Mouse (Mus musculus): Measurements from ENCODE around the gene Foxo1.

DNA sequence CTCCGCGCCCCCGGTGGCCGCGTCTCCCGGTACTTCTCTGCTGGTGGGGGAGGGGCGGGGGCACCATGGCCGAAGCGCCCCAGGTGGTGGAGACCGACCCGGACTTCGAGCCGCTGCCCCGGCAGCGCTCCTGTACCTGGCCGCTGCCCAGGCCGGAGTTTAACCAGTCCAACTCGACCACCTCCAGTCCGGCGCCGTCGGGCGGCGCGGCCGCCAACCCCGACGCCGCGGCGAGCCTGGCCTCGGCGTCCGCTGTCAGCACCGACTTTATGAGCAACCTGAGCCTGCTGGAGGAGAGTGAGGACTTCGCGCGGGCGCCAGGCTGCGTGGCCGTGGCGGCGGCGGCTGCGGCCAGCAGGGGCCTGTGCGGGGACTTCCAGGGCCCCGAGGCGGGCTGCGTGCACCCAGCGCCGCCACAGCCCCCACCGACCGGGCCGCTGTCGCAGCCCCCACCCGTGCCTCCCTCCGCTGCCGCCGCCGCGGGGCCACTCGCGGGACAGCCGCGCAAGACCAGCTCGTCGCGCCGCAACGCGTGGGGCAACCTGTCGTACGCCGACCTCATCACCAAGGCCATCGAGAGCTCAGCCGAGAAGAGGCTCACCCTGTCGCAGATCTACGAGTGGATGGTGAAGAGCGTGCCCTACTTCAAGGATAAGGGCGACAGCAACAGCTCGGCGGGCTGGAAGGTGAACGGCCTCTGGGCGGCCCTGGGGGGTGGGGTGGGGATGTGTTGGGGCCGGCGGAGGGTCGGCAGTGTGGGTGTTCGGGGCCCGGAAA is 789 bp downstream of the Foxo1 start:
- TF ChIP-seq POLR2A (IDR thresholded peaks at IDR 0.05; ENCODE audit: low read depth, low read length): no peak
- TF ChIP-seq CTCF (IDR thresholded peaks at IDR 0.05; ENCODE audit: extremely low read depth, insufficient read length, insufficient replicate concordance, low read depth, low read length): no peak

Measured in small intestine, adult 2 months (tissue).